Mouse (Mus musculus) forebrain, embryonic 11.5 days (tissue): ENCODE data around the gene Fam189b. TPM values are rescaled to one million over a fixed set of nuclear protein-coding genes. Genes with fewer than 3 reads are reported as not detected.
"Not testable (repeated sequence)": the region's sequence is repeated elsewhere in the genome, so short reads cannot be mapped to it uniquely, and the experiment has no call there.

ENCODE experiments used
- ATAC-seq: fragments of 200-750 bp; cut with Nextera tagmentation; replicated peaks from 2 replicates; pipeline ENCODE4 v1.8.0; 2017; ENCODE audit warnings: moderate TSS enrichment; ENCODE audit not compliant: low FRiP score
- DNase-seq: peaks from one replicate; pipeline ENCODE4 v3.0.0-alpha.2; 2017; ENCODE audit warnings: low spot score
- H3K27ac ChIP-seq: fragments of 300-500 bp; sonication (generic); 2 replicates; pipeline ENCODE4 v1.5.1; 2014; ENCODE audit warnings: low read depth, low read length
- H3K27me3 ChIP-seq: fragments of 300-500 bp; sonication (generic); 2 replicates; pipeline ENCODE4 v1.6.1; 2014; ENCODE audit warnings: mild to moderate bottlenecking, low read length, mixed read lengths; ENCODE audit not compliant: control insufficient read depth, insufficient read depth
- H3K36me3 ChIP-seq: fragments of 300-500 bp; sonication (generic); 2 replicates; pipeline ENCODE4 v1.6.1; 2014; ENCODE audit warnings: mild to moderate bottlenecking, low read length, moderate library complexity, mixed read lengths; ENCODE audit not compliant: control insufficient read depth, insufficient read depth
- H3K4me1 ChIP-seq: fragments of 300-500 bp; sonication (generic); replicated peaks from 2 replicates; pipeline ENCODE4 v1.6.1; 2014; ENCODE audit warnings: low read length, mixed read lengths; ENCODE audit not compliant: control insufficient read depth, insufficient read depth
- H3K4me2 ChIP-seq: fragments of 300-500 bp; sonication (generic); 2 replicates; pipeline ENCODE4 v1.6.1; 2014; ENCODE audit warnings: low read depth, mild to moderate bottlenecking, low read length, moderate library complexity, mixed read lengths; ENCODE audit not compliant: severe bottlenecking
- H3K4me3 ChIP-seq: fragments of 300-500 bp; sonication (generic); 2 replicates; pipeline ENCODE4 v1.5.1; 2014; ENCODE audit warnings: low read depth, low read length
- H3K9ac ChIP-seq: fragments of 300-500 bp; sonication (generic); 2 replicates; pipeline ENCODE4 v1.6.1; 2014; ENCODE audit warnings: low read length
- H3K9me3 ChIP-seq: fragments of 300-500 bp; sonication (generic); 2 replicates; pipeline ENCODE4 v1.6.1; 2016; ENCODE audit warnings: low read length, mixed read lengths; ENCODE audit not compliant: control insufficient read depth
- WGBS: fragments of 180-500 bp; shearing (Covaris S2); extraction: QIAGEN DNeasy Blood & Tissue Kit; methylation state at CpG from one replicate; pipeline ENCODE4 v1.1.7; 2014; 5-methylcytosine and 5-hydroxymethylcytosine counted together
- polyA plus RNA-seq: library from polyadenylated mRNA; unstranded; fragments of >200 nt; fragmentation: Nextera tagmentation; extraction: Ambion mirVana; gene quantifications from 2 replicates; pipeline ENCODE4 v1.2.1, GENCODE M21; 2014

The Fam189b gene
- polyA plus RNA-seq, 1 experiment from 2014 or later, result 26.3 TPM

DNA sequence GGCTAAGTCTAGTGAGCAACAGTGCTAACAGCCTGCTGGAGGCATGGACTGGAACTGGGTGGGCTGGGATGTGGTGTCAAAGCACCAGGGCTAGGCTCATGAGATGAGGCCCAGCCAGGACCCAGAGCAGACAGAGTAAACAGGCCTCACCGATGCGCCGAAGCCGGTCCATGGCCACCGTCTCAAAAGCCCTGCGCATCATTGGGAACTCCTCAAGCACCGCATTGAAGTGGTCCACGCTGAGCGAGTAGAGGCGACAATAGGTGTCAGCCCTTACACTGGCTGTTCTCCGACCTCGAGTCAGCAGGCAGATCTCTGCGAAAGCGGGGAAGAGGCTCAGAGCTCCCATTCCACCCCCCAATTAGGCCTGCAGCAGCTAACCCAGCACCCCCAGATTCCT is 34.4 kb upstream of the Fam189b start:
- WGBS, result 68% methylated on average over 14 of the region's 14 CpGs
- Histone ChIP-seq H3K27me3 (peaks cover 5% of the 10 kb centered on the region), H3K4me3 (no peak overlapping the region), H3K36me3 (no peaks in the 10 kb centered on the region), H3K4me1 (peaks cover 6% of the 10 kb centered on the region; the same call in 1 of the 2 replicates), H3K4me2 (no peak overlapping the region), H3K9ac (no peak overlapping the region), H3K9me3 (no peaks in the 10 kb centered on the region), H3K27ac (no peak overlapping the region)
- peak; percentile 42 for DNase-seq
- ATAC-seq, result no peak

DNA sequence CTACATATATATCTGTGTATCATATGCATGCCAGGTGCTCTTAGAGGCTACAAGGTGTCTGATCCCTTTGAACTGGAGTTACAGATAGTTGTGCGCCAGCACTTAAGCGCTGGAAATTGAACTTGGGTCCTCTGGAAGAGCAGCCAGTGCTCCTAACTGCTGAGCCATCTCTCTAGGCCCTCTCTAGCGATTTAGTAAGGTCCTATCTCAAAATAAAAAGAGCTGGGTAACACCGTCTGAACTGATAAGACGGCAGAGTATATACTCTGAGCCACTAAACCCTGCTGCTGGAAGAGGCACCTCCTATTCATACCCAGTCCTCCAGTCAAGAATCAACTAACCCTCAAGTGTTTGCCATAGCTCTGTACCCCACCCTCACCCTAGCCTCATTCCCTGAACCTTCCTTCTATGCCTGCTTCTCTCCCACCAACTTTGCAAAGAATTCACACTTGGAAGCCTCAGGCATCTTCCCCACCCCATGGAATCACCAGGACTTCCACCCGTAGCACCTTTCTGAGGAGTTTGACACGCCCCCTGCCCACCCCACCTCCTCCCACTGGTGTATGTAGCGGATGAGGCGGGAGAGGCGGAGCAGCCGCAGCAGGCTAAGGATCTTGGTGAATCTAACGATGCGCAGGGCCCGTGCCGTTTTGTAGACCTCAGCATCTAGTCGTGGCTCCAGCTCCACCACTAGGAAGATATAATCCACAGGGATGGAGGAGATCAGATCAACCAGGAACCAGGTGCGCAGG is 30.7 kb upstream of the Fam189b start:
- Histone ChIP-seq H3K9ac (no peak overlapping the region), H3K36me3 (no peaks in the 10 kb centered on the region), H3K4me1 (0 out of 2 replicates have a peak, but pooled peaks cover 4% of the 10 kb centered on the region), H3K27me3 (peaks cover 5% of the 10 kb centered on the region), H3K9me3 (no peaks in the 10 kb centered on the region), H3K4me2 (no peak overlapping the region), H3K27ac (no peak overlapping the region), H3K4me3 (no peak overlapping the region)
- DNase-seq (peak; percentile 53), ATAC-seq (no peak)
- 67% methylated on average over 17 of the region's 17 CpGs for WGBS

DNA sequence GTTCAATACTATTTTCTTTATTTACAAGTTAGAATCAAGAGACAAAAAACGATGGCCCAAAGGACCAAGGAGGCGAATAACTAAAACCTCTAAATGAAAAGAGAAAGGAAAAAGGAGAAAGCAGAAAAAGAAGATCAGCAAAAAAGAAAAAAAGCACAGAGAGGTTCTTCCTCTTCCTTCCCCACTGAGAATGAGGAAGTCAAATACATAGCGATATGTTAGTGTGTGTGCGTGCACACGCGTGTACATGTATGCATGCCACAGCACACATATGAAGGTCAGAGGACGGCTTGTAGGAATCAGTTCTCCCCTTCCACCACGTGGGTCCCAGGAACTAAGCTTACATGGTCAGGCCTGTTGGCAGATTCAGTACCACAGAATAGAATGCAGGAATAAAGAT is 26.0 kb upstream of the Fam189b start:
- Histone ChIP-seq H3K36me3 (no peaks in the 10 kb centered on the region), H3K9ac (no peak overlapping the region), H3K4me3 (no peak overlapping the region), H3K4me1 (peaks cover 8% of the 10 kb centered on the region; the same call in 1 of the 2 replicates), H3K4me2 (no peak overlapping the region), H3K27ac (no peak overlapping the region), H3K27me3 (peaks cover 4% of the 10 kb centered on the region; the same call in 1 of the 2 replicates), H3K9me3 (no peaks in the 10 kb centered on the region)
- DNase-seq (peak; percentile 38), ATAC-seq (no peak)
- 91% methylated on average over 8 of the region's 8 CpGs for WGBS

DNA sequence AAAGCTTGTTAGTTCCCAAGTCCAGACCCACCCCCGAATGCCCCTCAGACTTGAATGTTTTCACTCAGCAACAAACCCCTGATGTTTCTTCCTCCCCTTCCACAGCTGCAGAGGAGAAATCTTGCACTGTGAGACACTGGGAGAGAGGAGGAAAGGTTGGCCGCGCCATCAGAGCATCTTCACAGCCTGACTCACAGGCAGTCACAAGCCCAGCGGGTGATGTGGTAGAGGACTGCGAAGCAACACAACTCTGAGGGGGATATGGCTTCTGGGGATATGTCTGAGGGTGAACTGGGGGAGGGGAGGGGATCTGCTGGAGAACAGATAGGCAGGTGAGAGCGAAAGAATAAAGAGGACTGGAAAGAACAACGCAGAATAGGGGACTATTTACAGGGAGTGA is 24.3 kb upstream of the Fam189b start:
- Histone ChIP-seq H3K9ac (peak overlapping the region; percentile 74; the same call in 1 of the 2 replicates), H3K27ac (no peak overlapping the region), H3K4me1 (peaks cover 9% of the 10 kb centered on the region; the same call in 1 of the 2 replicates), H3K27me3 (peaks cover 4% of the 10 kb centered on the region; the same call in 1 of the 2 replicates), H3K9me3 (no peaks in the 10 kb centered on the region), H3K4me2 (peak overlapping the region; percentile 96), H3K4me3 (peak overlapping the region; percentile 70), H3K36me3 (no peaks in the 10 kb centered on the region)
- ATAC-seq (no peak), DNase-seq (peak; percentile 35)
- 24% methylated on average over 7 of the region's 7 CpGs for WGBS

DNA sequence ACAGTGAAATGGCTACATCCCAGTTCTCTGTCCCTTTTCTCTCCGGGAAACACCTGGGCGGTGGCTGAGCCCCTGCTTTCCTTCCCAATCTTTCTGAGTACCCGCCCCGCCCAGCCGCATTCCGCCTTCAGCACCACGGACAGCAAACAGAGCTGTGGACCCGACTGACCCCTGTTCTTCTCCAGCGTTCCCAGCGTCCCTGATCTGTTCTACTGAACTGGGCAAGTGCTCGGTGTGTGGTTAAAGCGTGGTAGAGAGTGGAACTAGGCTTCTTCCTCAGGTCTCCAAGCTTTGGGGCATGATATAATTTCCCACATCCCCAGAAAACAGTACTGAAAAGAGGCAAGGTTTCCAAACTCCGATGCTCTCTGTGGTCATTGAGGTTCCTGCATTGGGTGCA is 23.7 kb upstream of the Fam189b start:
- Histone ChIP-seq H3K36me3 (no peaks in the 10 kb centered on the region), H3K4me3 (peak overlapping the region; percentile 70), H3K9me3 (no peaks in the 10 kb centered on the region), H3K9ac (peak overlapping the region; percentile 74), H3K4me2 (peak overlapping the region; percentile 96), H3K27ac (no peak overlapping the region), H3K4me1 (peaks cover 14% of the 10 kb centered on the region; the same call in 1 of the 2 replicates), H3K27me3 (peaks cover 4% of the 10 kb centered on the region; the same call in 1 of the 2 replicates)
- ATAC-seq, result no peak
- peak; percentile 86 for DNase-seq
- under 1% methylated on average over 13 of the region's 13 CpGs for WGBS

DNA sequence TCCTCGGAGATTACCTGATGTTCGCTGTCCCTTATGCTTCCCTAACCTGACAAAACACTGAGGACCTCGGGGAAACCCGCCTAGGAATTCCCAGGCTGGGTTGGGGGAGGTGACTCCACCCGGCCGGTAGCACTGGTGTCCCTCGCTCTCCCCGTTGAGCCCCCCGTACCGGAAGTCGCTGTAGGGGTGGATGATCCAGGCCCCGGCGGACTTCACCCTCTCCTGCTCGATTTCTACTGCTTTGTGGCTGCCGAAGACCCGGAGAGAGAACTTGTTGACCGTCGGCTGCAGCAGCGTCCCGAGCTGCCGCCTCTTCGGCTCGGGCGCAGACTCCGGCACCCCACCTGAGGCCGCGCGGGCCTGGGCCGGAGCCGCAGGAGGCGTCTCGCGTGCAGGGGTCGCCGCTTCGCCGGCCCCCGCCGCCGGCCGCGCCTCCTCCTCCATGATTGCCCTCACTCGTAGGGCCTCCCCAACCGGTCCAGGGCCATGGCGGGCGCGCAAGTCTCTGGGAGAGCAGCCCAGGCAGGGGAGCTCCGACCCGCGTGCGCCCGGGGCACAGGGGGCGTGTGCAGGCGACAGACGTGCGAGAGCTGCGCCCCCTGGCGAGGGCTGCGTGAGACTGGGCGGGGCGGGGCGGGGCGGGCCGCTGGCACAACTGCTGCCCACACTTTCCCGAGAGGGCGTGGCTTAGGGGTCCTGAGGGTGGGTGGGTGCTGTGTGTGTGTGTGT is 23.2 kb upstream of the Fam189b start, which contains the start of gene Hcn3:
Hcn3 (minus strand) TSS at position 581 of the 729 bp plus-strand sequence.
- ATAC-seq, result peak; percentile 75
- no peak within 1 kb of the TSS for H3K27ac ChIP-seq

DNA sequence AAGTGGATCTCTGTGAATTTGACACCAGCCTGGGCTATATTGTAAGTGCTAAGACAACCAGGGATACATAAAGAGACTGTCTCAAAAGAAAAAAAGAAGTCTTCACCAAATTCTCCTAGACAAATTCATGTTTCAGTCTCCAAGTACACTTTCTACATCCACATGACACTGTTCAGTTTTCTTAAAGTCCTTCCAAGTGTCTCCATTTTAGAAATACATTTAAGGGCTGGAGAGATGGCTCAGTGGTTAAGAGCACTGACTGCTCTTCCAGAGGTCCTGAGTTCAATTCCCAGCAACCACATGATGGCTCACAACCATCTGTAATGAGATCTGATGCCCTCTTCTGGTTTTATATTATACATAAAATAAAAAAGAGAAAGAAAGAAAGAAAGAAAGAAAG is 21.7 kb upstream of the Fam189b start:
- not testable (repeated sequence) for H3K27ac ChIP-seq, H3K9me3 ChIP-seq, H3K36me3 ChIP-seq, H3K4me2 ChIP-seq, ATAC-seq, H3K4me3 ChIP-seq, DNase-seq, H3K27me3 ChIP-seq, H3K9ac ChIP-seq
- H3K4me1 ChIP-seq, result peaks cover 23% of the 10 kb centered on the region; the same call in 1 of the 2 replicates

More for the DNA sequence above, 23.2 kb upstream of the Fam189b start, which contains the start of gene Hcn3:
- Histone ChIP-seq H3K9me3 (no peaks in the 10 kb centered on the region), H3K9ac (peak within 1 kb of the TSS; percentile 74), H3K36me3 (no peaks in the 10 kb centered on the region), H3K4me3 (peak within 1 kb of the TSS; percentile 70), H3K4me1 (peaks cover 15% of the 10 kb centered on the region; the same call in 1 of the 2 replicates), H3K4me2 (peak within 1 kb of the TSS; percentile 96), H3K27me3 (peaks cover 4% of the 10 kb centered on the region; the same call in 1 of the 2 replicates)
- DNase-seq, result peak; percentile 92
- under 1% methylated on average over 59 of the region's 66 CpGs for WGBS

DNA sequence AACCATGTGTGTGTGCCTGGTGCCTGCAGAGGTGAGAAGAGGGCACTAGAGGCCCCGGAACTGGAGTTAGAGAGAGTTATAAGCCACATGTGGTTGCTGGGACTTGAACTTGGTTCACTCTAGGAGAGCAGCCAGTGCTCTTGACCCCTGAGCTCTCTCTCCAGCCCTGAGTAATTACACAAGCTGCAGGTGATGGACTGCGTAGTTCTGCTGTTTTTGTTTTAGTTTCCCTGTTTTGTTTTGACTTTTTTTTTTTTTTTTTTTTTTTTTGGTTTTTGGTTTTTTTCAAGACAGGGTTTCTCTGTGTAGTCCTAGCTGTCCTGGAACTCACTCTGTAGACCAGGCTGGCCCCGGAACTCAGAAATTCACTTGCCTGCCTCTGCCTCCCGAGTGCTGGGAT is 21.2 kb upstream of the Fam189b start:
- H3K9me3 ChIP-seq, result no peaks in the 10 kb centered on the region
- DNase-seq (no peak), ATAC-seq (no peak)
- no peak overlapping the region for H3K9ac ChIP-seq
- H3K36me3 ChIP-seq, result no peaks in the 10 kb centered on the region
- no peak overlapping the region for H3K4me2 ChIP-seq
- no peak overlapping the region for H3K27ac ChIP-seq
- no peak overlapping the region for H3K4me3 ChIP-seq
- H3K4me1 ChIP-seq, result peaks cover 23% of the 10 kb centered on the region; the same call in 1 of the 2 replicates
- H3K27me3 ChIP-seq, result peaks cover 4% of the 10 kb centered on the region; the same call in 1 of the 2 replicates
- 86% methylated on average over 4 of the region's 4 CpGs for WGBS
